Mouse (Mus musculus) lung, adult 18-20 months (tissue): ENCODE measurements around the gene Ttc30a1.
"Not testable (repeated sequence)": the region's sequence is repeated elsewhere in the genome, so short reads cannot be mapped to it uniquely, and the experiment has no call there.

Experiments
- DNase-seq, 2 experiments: peaks; one replicate each; pipeline ENCODE4 v3.0.0; 2022; ENCODE audit warnings: mixed read lengths in 2 of 2

Ttc30a1 gene

GRCm38 (mm10) chr2:75982626-75983025 is 859 bp upstream of the Ttc30a1 start:
- no peak for DNase-seq

GRCm38 (mm10) chr2:75980933-75981439 is 781 bp downstream of the Ttc30a1 start:
- not testable (repeated sequence) for DNase-seq

- peak in 1 of 2 experiments; percentile 52 for DNase-seq
These were observed 3.9 kb downstream of the Ttc30a1 start, which contains the start of gene Ttc30a2 for GRCm38 (mm10) chr2:75977752-75978368. Gene Ttc30a2, minus strand, starts transcription at chr2:75978170.

GRCm38 (mm10) chr2:75976070-75976469 is 5.7 kb downstream of the Ttc30a1 start:
- DNase-seq, result not testable (repeated sequence)

- DNase-seq, result no peak
These were observed 7.6 kb downstream of the Ttc30a1 start for GRCm38 (mm10) chr2:75974131-75974530.

- DNase-seq, result peak; percentile 24 to 70
These were observed 16.8 kb downstream of the Ttc30a1 start for GRCm38 (mm10) chr2:75964972-75965371.

GRCm38 (mm10) chr2:75964512-75964911 is 17.3 kb downstream of the Ttc30a1 start:
- peak; percentile 62 to 73 for DNase-seq

- DNase-seq, result no peak
These were observed 17.7 kb downstream of the Ttc30a1 start for GRCm38 (mm10) chr2:75964051-75964450.

- no peak for DNase-seq
These were observed 18.4 kb downstream of the Ttc30a1 start for GRCm38 (mm10) chr2:75963211-75963840.

- peak in 1 of 2 experiments; percentile 48 for DNase-seq
These were observed 21.1 kb downstream of the Ttc30a1 start for GRCm38 (mm10) chr2:75960366-75961330.

- no peak for DNase-seq
These were observed 21.9 kb downstream of the Ttc30a1 start for GRCm38 (mm10) chr2:75959850-75960365.

- no peak for DNase-seq
These were observed 22.5 kb downstream of the Ttc30a1 start for GRCm38 (mm10) chr2:75959183-75959849.

GRCm38 (mm10) chr2:75955709-75956108 is 26.1 kb downstream of the Ttc30a1 start:
- no peak for DNase-seq

GRCm38 (mm10) chr2:75953320-75953719 is 28.4 kb downstream of the Ttc30a1 start:
- no peak for DNase-seq

GRCm38 (mm10) chr2:75950685-75951084 is 31.1 kb downstream of the Ttc30a1 start:
- no peak for DNase-seq

GRCm38 (mm10) chr2:75938117-75939063 is 43.4 kb downstream of the Ttc30a1 start, which contains the start of gene Ttc30b:
Gene Ttc30b, minus strand, starts transcription at chr2:75938585.
- DNase-seq, result peak; percentile 70 to 81

GRCm38 (mm10) chr2:75937520-75938116 is 44.1 kb downstream of the Ttc30a1 start:
- DNase-seq, result peak in 1 of 2 experiments; percentile 15

GRCm38 (mm10) chr2:75936685-75937084 is 45.1 kb downstream of the Ttc30a1 start:
- not testable (repeated sequence) for DNase-seq

- no peak for DNase-seq
These were observed 48.2 kb downstream of the Ttc30a1 start for GRCm38 (mm10) chr2:75933541-75933940.

GRCm38 (mm10) chr2:75930941-75931340 is 50.8 kb downstream of the Ttc30a1 start:
- DNase-seq, result no peak
